In the genomic region with DNA sequence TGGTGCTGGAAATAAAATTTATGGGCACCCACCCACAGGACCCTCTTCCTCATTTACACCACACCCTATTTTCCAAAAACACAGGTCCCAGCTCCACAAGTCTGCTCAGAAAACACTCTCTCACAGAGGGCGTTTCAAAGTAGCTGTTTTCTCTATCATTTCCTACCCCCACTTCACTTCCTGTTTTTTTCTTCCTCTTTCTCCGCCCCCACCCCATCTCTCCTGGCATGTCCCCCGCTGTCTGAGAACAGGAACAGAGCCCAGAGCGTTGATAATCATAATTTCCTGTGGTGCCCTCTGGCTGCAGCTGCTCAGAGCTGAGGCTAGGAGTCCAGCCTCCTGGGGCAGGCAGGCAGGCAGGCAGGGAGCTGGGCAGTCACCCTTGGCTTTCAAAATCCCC, we compare ENCODE assay signal across 1 mouse cellular context.
TF ChIP-seq lines count a peak whose summit lies in the region.

No protein-coding gene starts in this region.

TF ChIP-seq in MEL, 35 proteins besides CTCF, POLR2A, EP300 and RAD21 (continued from another document):
- TF ChIP-seq TBP (IDR thresholded peaks at IDR 0.05; ENCODE audit: low read depth, low read length) (peak; percentile 59; the same call in 1 of the 2 replicates), ZMIZ1 (IDR thresholded peaks at IDR 0.05; ENCODE audit: low read depth, low read length) (no peak), SIN3A (IDR thresholded peaks at IDR 0.05; ENCODE audit: low read length) (peak; percentile 76), UBTF (IDR thresholded peaks at IDR 0.05; ENCODE audit: borderline replicate concordance, insufficient read depth, low read depth, low read length) (no peak), MYB (IDR thresholded peaks at IDR 0.05; ENCODE audit: low read depth, low read length) (no peak), ZNF384 (IDR thresholded peaks at IDR 0.05; ENCODE audit: low read depth, low read length) (peak; percentile 78), MAZ (IDR thresholded peaks at IDR 0.05; ENCODE audit: low read depth, low read length) (peak; percentile 96), USF2 (IDR thresholded peaks at IDR 0.05; ENCODE audit: borderline replicate concordance in 1 of 2, insufficient read depth in 1 of 2, low read depth in 1 of 2, low read length in 2 of 2) (no peak), SMC3 (IDR thresholded peaks at IDR 0.05; ENCODE audit: low read depth, low read length) (peak; percentile 27), BHLHE40 (IDR thresholded peaks at IDR 0.05; ENCODE audit: borderline replicate concordance, low read depth, low read length) (no peak), NELFE (IDR thresholded peaks at IDR 0.05; ENCODE audit: low read depth, low read length) (peak; percentile 52; the same call in 1 of the 2 replicates), ZKSCAN1 (IDR thresholded peaks at IDR 0.05; ENCODE audit: low read depth, low read length) (no peak)
